ENCODE assay signal across 8 mouse cellular contexts in the genomic region with DNA sequence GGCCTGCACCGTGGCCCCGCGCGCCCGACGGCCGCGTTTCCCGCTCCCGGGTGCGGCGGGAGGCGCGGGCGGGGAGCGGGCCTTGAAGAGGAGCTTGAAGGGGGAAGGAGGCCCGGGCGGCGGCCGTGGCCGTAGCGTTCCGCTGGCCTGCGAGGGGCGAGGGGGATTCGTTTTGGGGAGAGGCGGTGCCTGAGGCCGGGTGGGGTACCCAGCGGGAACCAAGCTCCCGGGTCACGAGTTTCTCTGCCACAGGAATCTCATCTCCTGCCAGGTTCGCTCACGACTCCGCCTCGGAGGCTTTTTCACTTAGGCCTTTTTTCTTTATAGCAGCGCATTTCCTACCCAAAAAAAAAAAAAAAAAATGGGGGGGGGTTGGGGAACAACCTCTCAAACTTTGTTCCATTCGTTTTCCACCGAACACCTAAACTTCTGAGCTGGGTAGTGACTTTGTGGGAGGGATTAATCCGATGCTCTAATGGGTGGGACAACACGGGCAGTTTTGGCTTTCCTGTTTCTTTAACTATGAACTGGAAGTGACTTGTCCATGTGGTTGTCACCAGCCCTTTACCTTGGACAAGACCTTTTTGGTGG. TPM values are rescaled to one million over a fixed set of nuclear protein-coding genes. Genes with fewer than 3 reads are reported as not detected.
DNase-seq lines count a peak whose midpoint lies in the region; ATAC-seq and TF ChIP-seq lines count a peak whose summit lies in the region.

No protein-coding gene starts in this region.

- peaks cover 7% of the 10 kb centered on the region for H3K4me1 ChIP-seq in liver, adult 2 months (ENCODE audit: control insufficient read depth, insufficient read depth, low read length)
- no peaks in the 10 kb centered on the region for H3K4me1 ChIP-seq in neural tube, embryonic 11.5 days (ENCODE audit: control insufficient read depth, insufficient read depth, low read length)
- H3K4me1 ChIP-seq in testis, adult 2 months (ENCODE audit: control insufficient read depth, insufficient read depth, low read length): peaks cover 4% of the 10 kb centered on the region

- no peak for ATAC-seq in neural tube, embryonic 11.5 days (ENCODE audit: insufficient read depth, low FRiP score, low TSS enrichment)

- H3K9ac ChIP-seq in liver, adult 2 months (ENCODE audit: low read depth, low read length): peak overlapping the region; percentile 100
- H3K9ac ChIP-seq in neural tube, embryonic 11.5 days (ENCODE audit: low read length): peak overlapping the region; percentile 98

- no peak for TF ChIP-seq POLR2A in liver, adult 2 months (IDR thresholded peaks at IDR 0.05; ENCODE audit: extremely low read depth, insufficient read depth, low read length)
- TF ChIP-seq POLR2A in testis, adult 2 months (IDR thresholded peaks at IDR 0.05; ENCODE audit: control insufficient read depth, low read depth, low read length): no peak

- no peak for TF ChIP-seq CTCF in liver, adult 2 months (IDR thresholded peaks at IDR 0.05; ENCODE audit: low read depth, low read length)
- no peak for TF ChIP-seq CTCF in testis, adult 2 months (IDR thresholded peaks at IDR 0.05; ENCODE audit: control insufficient read depth, insufficient read depth, insufficient replicate concordance, low read depth, low read length)

- H3K4me2 ChIP-seq in neural tube, embryonic 11.5 days (ENCODE audit: low read depth): peak overlapping the region; percentile 74

- peaks cover 18% of the 10 kb centered on the region for H3K79me2 ChIP-seq in liver, adult 2 months (ENCODE audit: control insufficient read depth, insufficient read depth, low read length)

- peak overlapping the region; percentile 96 for H3K27ac ChIP-seq in liver, adult 2 months (replicated peaks; ENCODE audit: insufficient read depth, low read depth, low read length)
- H3K27ac ChIP-seq in neural tube, embryonic 11.5 days (ENCODE audit: low read depth, low read length): peak overlapping the region; percentile 96
- H3K27ac ChIP-seq in testis, adult 2 months (ENCODE audit: control insufficient read depth, insufficient read depth, low read depth, low read length): peak overlapping the region; percentile 84

- peaks cover 17% of the 10 kb centered on the region for H3K36me3 ChIP-seq in liver, adult 2 months (ENCODE audit: control insufficient read depth, insufficient read depth, low read length)
- peaks cover 6% of the 10 kb centered on the region for H3K36me3 ChIP-seq in neural tube, embryonic 11.5 days (ENCODE audit: control insufficient read depth, insufficient read depth, low read length)
- no peaks in the 10 kb centered on the region for H3K36me3 ChIP-seq in testis, adult 2 months (ENCODE audit: control insufficient read depth, insufficient read depth, low read length)

- under 1% methylated on average over 39 of the region's 40 CpGs for WGBS in liver, adult 2 months
- WGBS in neural tube, embryonic 11.5 days: under 1% methylated on average over 24 of the region's 40 CpGs

- peak overlapping the region; percentile 91 for H3K4me3 ChIP-seq in liver, adult 2 months (ENCODE audit: insufficient read depth, low read depth, low read length)
- peak overlapping the region; percentile 100 for H3K4me3 ChIP-seq in neural tube, embryonic 11.5 days (ENCODE audit: low read depth, low read length)
- H3K4me3 ChIP-seq in testis, adult 2 months (ENCODE audit: control insufficient read depth, low read depth, low read length): peak overlapping the region; percentile 86

- no peaks in the 10 kb centered on the region for H3K27me3 ChIP-seq in liver, adult 2 months (ENCODE audit: control insufficient read depth, insufficient read depth, low read length)
- H3K27me3 ChIP-seq in neural tube, embryonic 11.5 days (ENCODE audit: control insufficient read depth, insufficient read depth, low read length): no peaks in the 10 kb centered on the region
- H3K27me3 ChIP-seq in testis, adult 2 months (ENCODE audit: control insufficient read depth, insufficient read depth, low read length): no peaks in the 10 kb centered on the region

- no peaks in the 10 kb centered on the region for H3K9me3 ChIP-seq in neural tube, embryonic 11.5 days (ENCODE audit: control insufficient read depth, low read length)

- peak; percentile 40 for DNase-seq in layer of hippocampus, adult 11-12 months (ENCODE audit: low spot score)
- no peak for DNase-seq in layer of hippocampus, adult 9-10 months (ENCODE audit: low spot score)
- peak; percentile 52 for DNase-seq in embryo, embryonic 10 days (ENCODE audit: low spot score)
- DNase-seq in gastrocnemius, postnatal 25 days: peak; percentile 52
- DNase-seq in kidney, adult 11 months: peak; percentile 54
- peak; percentile 59 for DNase-seq in liver, adult 2 months (ENCODE audit: extremely low read depth, low read depth, low spot score)
- peak; percentile 54 for DNase-seq in neural tube, embryonic 11.5 days (ENCODE audit: low spot score)

RNA-seq across cellular contexts. Expression of gene Nufip2, which starts 1.7 kb away (rescaled TPM):
- total RNA-seq in gastrocnemius, postnatal 25 days (2021): 10 to 100 TPM; 34.7 to 37.3 TPM
- total RNA-seq in liver, adult 2 months (2014; rRNA removed): 21.7 and 25.0 TPM in 2 replicates
- polyA plus RNA-seq in liver, adult 2 months (2012; rRNA removed): 5.4 and 8.3 TPM in 2 replicates
- 3.8 and 4.0 TPM in 2 replicates for polyA plus RNA-seq in neural tube, embryonic 11.5 days (2014; fragmentation: Nextera tagmentation; extraction: Ambion mirVana)
- 12.1 and 14.4 TPM in 2 replicates for polyA plus RNA-seq in testis, adult 2 months (2012; rRNA removed)

RNA-seq across cellular contexts. Expression of gene Cryba1, which starts 37.4 kb away (rescaled TPM):
- not detected for total RNA-seq in gastrocnemius, postnatal 25 days (2021)
- total RNA-seq in liver, adult 2 months (2014; rRNA removed): not detected in 2 replicates
- polyA plus RNA-seq in liver, adult 2 months (2012; rRNA removed): not detected in 2 replicates
- 2.8 and 3.6 TPM in 2 replicates for polyA plus RNA-seq in neural tube, embryonic 11.5 days (2014; fragmentation: Nextera tagmentation; extraction: Ambion mirVana)
- polyA plus RNA-seq in testis, adult 2 months (2012; rRNA removed): not detected in 2 replicates
